Mouse (Mus musculus): ENCODE data around the gene Mtg2. TPM values are rescaled to one million over a fixed set of nuclear protein-coding genes. Genes with fewer than 3 reads are reported as not detected.

Mtg2 gene
- polyA plus RNA-seq, 1 experiment, result 19.1 TPM

DNA sequence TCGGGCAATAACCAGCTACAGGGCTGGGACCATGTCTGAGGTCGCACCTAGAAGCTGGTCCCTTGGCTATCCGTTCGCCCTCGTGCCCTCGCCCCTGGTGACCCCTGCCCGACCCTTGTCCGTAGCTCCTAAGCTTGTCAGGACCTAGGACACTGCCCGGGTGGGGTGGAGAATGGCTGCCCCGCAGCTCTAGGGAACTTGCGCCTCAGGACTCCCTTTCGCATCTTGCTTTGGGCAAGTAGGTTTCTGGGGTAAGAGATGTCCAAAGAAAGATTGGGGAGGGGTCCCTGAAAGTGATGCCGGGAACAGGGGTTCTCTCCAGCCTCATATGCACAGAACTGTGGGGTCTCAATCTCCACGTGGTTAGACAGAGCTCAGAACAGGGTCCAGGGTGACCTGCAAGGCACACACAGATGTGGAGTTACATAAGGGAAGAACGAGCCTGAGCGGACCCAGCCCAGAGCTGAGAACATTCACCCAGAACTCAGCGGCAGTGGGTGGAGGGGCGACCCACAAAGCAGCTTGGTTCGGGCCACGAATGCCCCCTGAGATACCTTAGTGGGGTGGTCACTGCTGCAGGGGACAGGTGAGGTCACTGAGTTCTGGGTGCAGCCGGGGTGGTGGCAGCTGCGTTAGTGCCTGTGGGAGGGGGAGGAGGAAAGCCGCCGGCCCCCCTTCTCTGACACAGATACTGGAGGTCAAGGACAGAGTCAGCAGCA is 34.4 kb downstream of the Mtg2 start:
- no peak for DNase-seq (ENCODE audit: low read depth)

- no peak for DNase-seq (ENCODE audit: low read depth)
Measured at GRCm38 (mm10) chr2:180105441-180106190, 35.2 kb downstream of the Mtg2 start.

DNA sequence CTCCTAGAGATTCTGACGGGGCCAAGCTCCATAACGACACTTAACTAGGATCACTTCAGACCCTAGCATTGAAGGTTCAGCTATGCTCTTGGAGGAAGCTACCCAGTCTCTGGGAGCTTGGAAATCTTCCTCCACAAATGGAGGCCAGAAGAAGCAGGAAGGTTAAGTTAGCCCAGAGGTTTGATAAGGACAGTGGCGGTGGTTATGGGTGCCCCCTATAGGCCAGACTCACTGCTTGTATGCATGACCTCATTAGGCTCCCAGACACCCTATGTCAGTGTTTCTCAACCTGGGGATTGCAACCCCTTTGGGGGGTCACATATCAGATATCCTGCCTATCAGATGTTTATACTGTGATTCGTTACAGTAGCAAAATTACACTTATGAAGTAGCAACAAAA is 36.7 kb downstream of the Mtg2 start:
- no peak for DNase-seq (ENCODE audit: low read depth)

DNA sequence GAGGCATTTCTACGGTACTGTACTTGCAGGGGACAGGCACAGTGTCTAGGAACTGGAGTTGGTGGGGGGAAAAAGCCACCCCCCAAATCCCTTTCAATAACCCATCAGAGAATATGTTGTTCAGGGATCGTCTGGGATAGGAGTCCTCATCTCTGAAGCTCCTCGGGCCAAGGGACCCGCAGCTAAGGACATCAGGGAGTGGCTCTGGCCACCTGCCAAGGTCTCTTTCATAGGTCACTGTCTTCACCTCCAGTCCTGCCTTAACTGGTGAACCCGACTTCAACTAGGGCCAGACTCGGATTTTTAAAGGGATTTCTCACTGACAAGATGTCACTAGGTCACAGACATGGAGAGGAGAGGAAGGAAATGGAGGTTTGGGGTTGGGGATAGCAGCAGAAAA is 37.9 kb downstream of the Mtg2 start:
- DNase-seq (ENCODE audit: low read depth), result no peak

DNA sequence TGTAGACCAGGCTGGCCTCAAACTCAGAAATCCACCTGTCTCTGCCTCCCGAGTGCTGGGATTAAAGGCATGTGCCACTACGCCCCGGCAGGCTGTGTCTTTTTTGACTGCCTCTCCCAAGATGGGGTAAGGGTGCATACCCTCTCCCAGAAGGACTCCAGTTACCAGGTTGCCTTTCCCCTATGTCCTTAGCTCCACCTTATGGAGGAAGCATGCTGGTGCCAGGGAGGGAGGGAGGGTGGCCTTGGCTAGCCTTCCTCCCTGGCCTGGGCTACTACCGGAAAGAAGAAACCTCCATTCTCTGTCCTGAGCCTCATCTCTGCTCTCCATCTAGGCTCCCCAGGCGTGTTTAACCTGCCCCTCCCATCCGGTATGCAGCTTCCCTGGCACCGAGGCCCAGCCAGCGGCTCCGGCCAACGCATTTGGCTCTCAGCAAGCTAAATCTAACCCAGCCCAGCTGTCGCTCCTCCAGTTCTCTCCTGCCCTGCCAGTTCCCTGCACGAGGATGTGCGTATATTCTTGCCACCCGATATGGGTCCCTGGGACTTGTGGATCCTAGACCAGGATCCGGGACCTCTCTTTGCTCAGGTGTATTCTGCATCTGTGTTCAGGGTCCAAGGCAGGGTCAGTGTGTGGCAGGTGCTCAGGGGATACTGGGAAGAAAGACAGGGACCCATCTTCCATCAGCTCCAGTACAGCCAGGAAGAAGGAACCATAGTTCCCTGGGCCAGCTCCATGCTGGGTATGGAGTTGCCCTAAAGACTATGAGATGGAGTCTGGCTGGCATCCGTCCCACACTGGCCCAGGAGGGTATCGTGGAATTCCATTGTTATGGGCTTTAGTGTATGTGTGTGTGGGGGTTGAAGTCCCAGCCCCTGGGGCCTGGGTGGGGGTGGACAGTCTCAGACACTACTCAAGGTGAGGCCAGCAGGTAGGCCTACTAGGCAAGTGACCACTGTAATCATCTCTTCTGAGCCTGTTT is 43.8 kb downstream of the Mtg2 start:
- peak; percentile 49 for DNase-seq (ENCODE audit: low read depth)

DNA sequence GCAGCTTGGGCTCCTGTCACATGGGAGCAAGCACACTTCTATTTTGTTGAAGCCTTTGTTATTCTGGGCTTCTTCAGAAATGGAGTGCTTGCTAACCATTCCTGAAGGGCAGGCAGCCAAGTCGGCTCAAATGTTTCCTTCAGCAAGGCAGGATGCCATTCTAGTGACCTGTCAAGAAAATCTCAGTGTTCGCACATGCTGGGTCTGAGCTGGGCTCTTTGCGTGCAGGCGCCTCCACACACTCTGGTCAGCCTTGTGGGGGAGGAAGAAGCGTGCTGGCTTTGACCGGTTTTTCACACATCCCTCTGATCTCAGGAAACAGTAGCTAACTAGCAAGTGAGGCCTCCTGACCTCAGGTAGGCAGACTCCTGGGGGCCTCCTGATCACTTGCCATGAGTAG is 44.9 kb downstream of the Mtg2 start:
- DNase-seq (ENCODE audit: low read depth), result no peak

DNA sequence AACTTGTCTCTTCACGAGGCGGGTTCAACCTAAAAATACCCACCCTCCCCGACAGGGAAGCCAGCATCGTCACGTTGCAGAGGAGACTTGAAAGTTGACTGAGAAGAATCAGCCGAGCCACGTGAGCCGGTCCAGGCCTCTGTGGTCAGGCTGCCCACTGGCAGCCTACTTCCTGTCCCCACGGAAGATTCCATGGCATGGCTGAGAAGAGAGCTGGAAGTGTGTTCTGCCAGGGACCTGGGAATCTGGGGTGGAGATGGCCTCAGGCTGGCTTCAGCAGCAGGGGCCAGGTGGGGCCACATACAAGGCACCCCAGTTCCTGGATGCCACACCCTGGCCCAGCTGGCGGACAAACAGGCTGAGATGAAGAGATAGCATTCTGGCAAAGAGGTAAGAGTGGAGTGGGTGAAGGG is 45.7 kb downstream of the Mtg2 start:
- no peak for DNase-seq (ENCODE audit: low read depth)

DNA sequence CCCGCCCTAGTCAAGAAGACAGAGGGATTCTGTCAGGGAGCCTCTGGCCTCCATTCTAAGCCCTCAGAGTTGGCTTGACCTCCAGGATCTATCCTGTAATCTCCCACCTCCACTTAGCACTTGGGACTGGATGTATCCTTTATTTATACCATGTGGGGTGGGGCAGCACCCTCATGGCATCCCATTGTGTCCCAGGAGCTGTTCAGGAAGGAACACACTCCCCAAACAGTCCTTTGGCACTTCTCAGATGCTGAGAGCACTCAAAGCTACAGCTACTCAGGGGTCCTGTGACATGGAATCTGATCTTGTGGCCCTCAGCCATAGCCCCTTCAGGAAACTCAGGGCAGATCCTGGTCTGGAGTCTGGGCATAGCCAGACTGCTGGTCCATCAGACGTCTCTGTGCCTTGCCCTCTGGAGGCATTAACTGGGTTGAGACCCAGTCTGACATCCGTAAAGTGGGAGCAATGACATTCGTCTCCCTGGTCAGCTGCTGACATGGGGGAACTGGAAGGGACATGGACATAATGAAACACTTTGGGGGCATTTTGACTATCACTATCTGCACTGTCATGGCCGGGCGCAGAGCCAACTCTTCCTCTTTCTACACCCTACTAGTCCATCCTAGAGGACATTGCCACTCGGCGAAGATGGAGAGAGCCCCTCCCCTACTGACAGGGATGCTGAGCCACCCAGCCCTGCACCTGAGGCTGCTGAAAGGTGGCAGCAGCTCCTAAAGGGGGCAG is 46.5 kb downstream of the Mtg2 start:
- no peak for DNase-seq (ENCODE audit: low read depth)

DNA sequence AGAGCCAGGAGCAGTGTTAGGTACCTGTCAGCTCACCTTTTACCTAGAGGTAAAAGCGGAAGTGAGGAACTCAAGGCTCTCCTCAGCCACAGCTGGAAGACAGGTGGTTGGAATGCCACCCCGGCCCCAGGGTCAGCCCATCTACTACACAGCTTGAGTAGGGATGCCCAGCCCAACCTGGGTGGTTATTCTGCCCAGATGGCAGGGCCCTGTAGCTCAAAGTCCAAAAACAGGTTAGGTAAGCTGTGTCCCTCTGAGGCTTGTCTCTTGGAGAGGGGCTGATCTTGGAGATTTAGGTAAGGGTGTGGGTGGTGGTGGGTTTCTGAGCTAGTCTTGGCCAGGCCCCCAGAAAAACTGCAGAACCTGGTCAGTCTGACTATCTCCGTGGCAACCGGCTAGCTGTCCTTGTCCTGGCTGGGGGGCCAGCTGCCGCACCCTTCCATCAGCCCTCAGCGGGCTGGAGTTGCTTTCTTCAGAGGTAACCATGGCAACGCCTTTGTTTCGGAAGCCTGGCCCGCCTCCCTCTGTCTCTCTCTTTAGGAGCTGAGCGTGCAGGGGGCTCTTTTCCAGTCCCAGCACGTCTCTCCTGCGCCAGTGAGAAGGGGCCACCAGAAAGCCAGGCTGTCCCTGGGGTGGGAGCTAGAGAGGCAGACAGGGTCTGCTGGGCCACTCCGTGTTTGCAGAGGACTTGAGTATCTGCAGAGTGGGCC is 47.3 kb downstream of the Mtg2 start:
- DNase-seq (ENCODE audit: low read depth), result no peak

DNA sequence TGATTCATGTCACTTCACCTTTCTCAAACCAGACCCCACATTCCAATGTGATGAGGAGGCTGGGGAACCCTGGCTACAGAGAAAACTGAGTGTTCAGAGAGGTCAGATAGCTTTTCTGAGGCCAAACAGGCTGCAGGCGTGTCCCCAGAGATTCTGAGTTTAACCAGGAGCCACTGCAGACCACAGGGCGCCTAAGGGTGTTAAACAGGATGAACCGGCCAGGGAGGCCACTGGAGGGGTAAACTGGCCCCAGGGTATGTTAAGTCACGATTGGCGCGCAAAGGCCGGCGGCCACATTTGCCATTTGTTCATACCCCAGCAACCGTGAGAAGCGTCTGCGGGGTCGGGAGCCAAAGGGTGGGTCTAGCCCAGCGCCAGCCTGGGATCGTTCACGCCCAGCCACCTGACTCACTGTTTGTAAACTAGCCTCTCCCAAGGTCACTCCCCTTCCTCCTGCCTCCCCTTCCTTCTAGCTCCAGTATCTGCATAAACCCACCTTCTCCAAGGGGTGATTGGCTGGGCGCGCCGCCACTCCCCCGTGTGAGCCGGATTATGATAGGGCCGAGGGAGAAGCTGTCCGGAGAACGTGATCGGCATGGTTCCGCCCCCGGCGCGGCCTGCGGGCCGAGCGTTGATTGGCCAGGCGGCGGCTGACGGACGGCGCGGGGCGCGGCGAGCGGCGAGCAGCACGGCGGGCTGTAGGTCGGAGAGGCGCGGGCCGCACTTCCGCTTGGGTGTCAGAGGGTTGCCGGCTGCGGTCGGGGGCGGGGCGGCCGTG is 48.5 kb downstream of the Mtg2 start, which contains the start of gene Osbpl2:
Osbpl2 (plus strand) TSS at position 646 of the 778 bp plus-strand sequence.
- peak; percentile 90 for DNase-seq (ENCODE audit: low read depth)

- DNase-seq (ENCODE audit: low read depth), result no peak
Measured at GRCm38 (mm10) chr2:180119439-180120291, 49.3 kb downstream of the Mtg2 start.

DNA sequence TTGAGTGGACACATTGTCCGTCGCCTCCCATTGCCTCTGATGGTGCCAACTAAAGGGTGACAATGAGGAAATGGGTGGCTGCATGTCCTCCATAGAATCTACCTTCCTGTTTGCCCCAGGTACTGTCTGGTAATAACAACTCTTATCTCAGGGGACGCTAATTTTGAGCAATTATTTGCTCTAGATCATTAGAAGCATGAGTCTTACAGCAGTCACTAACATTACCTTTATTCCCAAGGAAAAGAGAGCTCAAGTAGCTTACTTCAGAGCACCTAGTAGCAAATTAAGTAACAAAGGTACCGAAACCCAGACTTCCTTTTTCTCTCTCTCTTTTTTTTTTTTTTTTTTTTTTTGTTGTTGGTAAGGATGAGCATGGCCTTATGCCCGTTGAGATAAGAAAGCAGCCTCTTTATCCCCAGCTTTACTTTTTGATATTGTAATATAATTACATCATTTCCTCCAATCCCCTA is 49.9 kb downstream of the Mtg2 start:
- DNase-seq (ENCODE audit: low read depth), result no peak

GRCm38 (mm10) chr2:180124192-180124591 is 53.8 kb downstream of the Mtg2 start:
- DNase-seq (ENCODE audit: low read depth), result no peak

DNA sequence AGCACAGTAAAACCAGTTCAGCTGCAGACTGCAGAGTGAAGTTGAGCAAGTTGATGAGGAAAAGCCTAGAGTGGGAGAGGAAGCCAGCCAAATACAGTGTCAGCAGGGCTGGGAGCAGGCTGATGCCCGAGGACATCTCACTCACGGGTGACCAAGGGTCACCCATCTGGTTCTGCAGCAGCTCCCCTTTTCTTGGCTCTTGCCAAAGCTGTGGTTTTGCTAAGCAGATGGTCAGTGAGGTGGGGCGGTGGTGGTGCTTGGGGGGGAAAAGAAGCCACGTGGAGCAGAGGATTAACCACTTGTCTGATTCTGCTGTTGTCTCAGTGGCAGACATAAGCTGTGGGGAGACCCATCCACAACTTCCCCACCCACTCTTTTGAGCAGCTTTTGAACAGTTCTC is 55.8 kb downstream of the Mtg2 start:
- peak; percentile 62 for DNase-seq (ENCODE audit: low read depth)

DNA sequence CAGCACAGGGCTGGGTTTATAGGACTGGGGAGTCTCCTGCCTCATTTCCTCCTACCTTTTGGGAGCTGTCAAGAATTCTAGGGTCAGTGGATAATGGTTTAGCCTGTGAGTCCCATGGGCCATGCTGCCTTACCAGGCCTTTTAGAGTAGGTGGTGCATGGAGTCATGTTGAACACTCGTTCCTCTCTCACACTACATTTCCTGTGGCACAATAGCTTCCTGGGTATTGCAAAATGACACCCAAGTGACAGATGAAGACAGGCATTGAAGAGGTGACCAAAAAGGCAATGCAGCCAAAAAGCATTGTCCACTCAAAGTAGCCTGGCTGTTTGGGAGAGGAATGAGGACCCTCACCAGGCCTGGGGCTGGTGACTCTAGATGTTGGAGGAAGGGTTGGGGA is 57.3 kb downstream of the Mtg2 start:
- DNase-seq (ENCODE audit: low read depth), result no peak

DNA sequence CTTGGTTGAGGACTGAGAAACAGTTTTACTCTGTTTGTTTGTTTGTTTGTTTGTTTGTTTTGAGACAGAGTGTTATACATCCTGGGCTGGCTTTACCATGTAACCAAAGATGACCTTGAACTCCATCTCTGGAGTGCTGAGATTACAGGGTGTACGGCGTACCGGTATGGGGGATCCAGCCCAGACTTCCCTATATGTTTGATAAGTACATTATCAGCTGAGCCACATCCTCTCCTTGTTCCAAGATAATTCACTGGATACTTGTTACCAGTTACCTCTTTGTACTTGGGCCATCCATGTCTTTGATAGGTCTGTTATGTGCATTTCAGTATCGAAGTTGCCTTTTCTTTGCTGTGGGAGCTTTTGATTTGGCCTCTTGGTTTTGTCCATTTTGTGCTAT is 62.8 kb downstream of the Mtg2 start:
- no peak for DNase-seq (ENCODE audit: low read depth)

GRCm38 (mm10) chr2:180133911-180134310 is 63.5 kb downstream of the Mtg2 start:
- DNase-seq (ENCODE audit: low read depth), result no peak

GRCm38 (mm10) chr2:180135414-180135813 is 65.0 kb downstream of the Mtg2 start:
- no peak for DNase-seq (ENCODE audit: low read depth)

Data from gonadal fat pad, adult 2 months (tissue).